Mouse (Mus musculus): Measurements from ENCODE around the gene Gm28038. TPM values are rescaled to one million over a fixed set of nuclear protein-coding genes. Genes with fewer than 3 reads are reported as not detected.

The Gm28038 gene
- polyA plus RNA-seq, 1 experiment, result not detected

- 85% methylated on average over 4 of the region's 4 CpGs for WGBS
- DNase-seq, result no peak
- H3K4me3 ChIP-seq (replicated peaks; ENCODE audit: extremely low read depth, low read depth, low read length), result no peak overlapping the region
- TF ChIP-seq CTCF (IDR thresholded peaks at IDR 0.05; ENCODE audit: insufficient read depth, low read length) (no peak), POLR2A (IDR thresholded peaks at IDR 0.05; ENCODE audit: borderline replicate concordance, extremely low read depth, low read depth, low read length) (no peak)
- peaks cover 40% of the 10 kb centered on the region for H3K4me1 ChIP-seq (ENCODE audit: control insufficient read depth, insufficient read depth, low read length)
Measured at GRCm38 (mm10) chr2:30243391-30243790, 37.5 kb upstream of the Gm28038 start.

- 53% methylated on average over 7 of the region's 7 CpGs for WGBS
- no peak for DNase-seq
- H3K4me1 ChIP-seq (ENCODE audit: control insufficient read depth, insufficient read depth, low read length), result peaks cover 30% of the 10 kb centered on the region
- TF ChIP-seq CTCF (IDR thresholded peaks at IDR 0.05; ENCODE audit: insufficient read depth, low read length) (no peak), POLR2A (IDR thresholded peaks at IDR 0.05; ENCODE audit: borderline replicate concordance, extremely low read depth, low read depth, low read length) (no peak)
- no peak overlapping the region for H3K4me3 ChIP-seq (replicated peaks; ENCODE audit: extremely low read depth, low read depth, low read length)
Measured at GRCm38 (mm10) chr2:30244595-30245178, 36.2 kb upstream of the Gm28038 start.

- WGBS, result 93% methylated on average over 5 of the region's 5 CpGs
- peaks cover 28% of the 10 kb centered on the region for H3K4me1 ChIP-seq (ENCODE audit: control insufficient read depth, insufficient read depth, low read length)
- DNase-seq, result no peak
- no peak overlapping the region for H3K4me3 ChIP-seq (replicated peaks; ENCODE audit: extremely low read depth, low read depth, low read length)
- TF ChIP-seq POLR2A (IDR thresholded peaks at IDR 0.05; ENCODE audit: borderline replicate concordance, extremely low read depth, low read depth, low read length) (no peak), CTCF (IDR thresholded peaks at IDR 0.05; ENCODE audit: insufficient read depth, low read length) (no peak)
Measured at GRCm38 (mm10) chr2:30247036-30247435, 33.8 kb upstream of the Gm28038 start.

- TF ChIP-seq CTCF (IDR thresholded peaks at IDR 0.05; ENCODE audit: insufficient read depth, low read length) (no peak), POLR2A (IDR thresholded peaks at IDR 0.05; ENCODE audit: borderline replicate concordance, extremely low read depth, low read depth, low read length) (no peak)
- H3K4me3 ChIP-seq (replicated peaks; ENCODE audit: extremely low read depth, low read depth, low read length), result no peak overlapping the region
- DNase-seq, result no peak
- WGBS, result 47% methylated on average over 4 of the region's 4 CpGs
- peaks cover 31% of the 10 kb centered on the region for H3K4me1 ChIP-seq (ENCODE audit: control insufficient read depth, insufficient read depth, low read length)
Measured at GRCm38 (mm10) chr2:30247681-30248080, 33.2 kb upstream of the Gm28038 start.

GRCm38 (mm10) chr2:30249182-30249581, 31.7 kb upstream of the Gm28038 start:
- Histone ChIP-seq H3K4me1 (ENCODE audit: control insufficient read depth, insufficient read depth, low read length) (peaks cover 30% of the 10 kb centered on the region), H3K4me3 (replicated peaks; ENCODE audit: extremely low read depth, low read depth, low read length) (no peak overlapping the region)
- TF ChIP-seq POLR2A (IDR thresholded peaks at IDR 0.05; ENCODE audit: borderline replicate concordance, extremely low read depth, low read depth, low read length) (no peak), CTCF (IDR thresholded peaks at IDR 0.05; ENCODE audit: insufficient read depth, low read length) (no peak)
- 83% methylated on average over 3 of the region's 3 CpGs for WGBS
- no peak for DNase-seq

GRCm38 (mm10) chr2:30250166-30251128, 30.4 kb upstream of the Gm28038 start:
- no peak for TF ChIP-seq CTCF (IDR thresholded peaks at IDR 0.05; ENCODE audit: insufficient read depth, low read length)
- TF ChIP-seq POLR2A (IDR thresholded peaks at IDR 0.05; ENCODE audit: borderline replicate concordance, extremely low read depth, low read depth, low read length), result no peak
- no peak for DNase-seq
- 64% methylated on average over 10 of the region's 10 CpGs for WGBS

GRCm38 (mm10) chr2:30251417-30252104, 29.3 kb upstream of the Gm28038 start:
- no peak for DNase-seq
- no peak overlapping the region for H3K4me3 ChIP-seq (replicated peaks; ENCODE audit: extremely low read depth, low read depth, low read length)
- peaks cover 22% of the 10 kb centered on the region for H3K4me1 ChIP-seq (ENCODE audit: control insufficient read depth, insufficient read depth, low read length)
- 43% methylated on average over 5 of the region's 5 CpGs for WGBS
- TF ChIP-seq CTCF (IDR thresholded peaks at IDR 0.05; ENCODE audit: insufficient read depth, low read length) (no peak), POLR2A (IDR thresholded peaks at IDR 0.05; ENCODE audit: borderline replicate concordance, extremely low read depth, low read depth, low read length) (no peak)

More at GRCm38 (mm10) chr2:30250166-30251128, 30.4 kb upstream of the Gm28038 start:
- H3K4me3 ChIP-seq (replicated peaks; ENCODE audit: extremely low read depth, low read depth, low read length), result no peak overlapping the region
- H3K4me1 ChIP-seq (ENCODE audit: control insufficient read depth, insufficient read depth, low read length), result peaks cover 30% of the 10 kb centered on the region

- WGBS, result 65% methylated on average over 3 of the region's 3 CpGs
- no peak for TF ChIP-seq CTCF (IDR thresholded peaks at IDR 0.05; ENCODE audit: insufficient read depth, low read length)
- no peak for TF ChIP-seq POLR2A (IDR thresholded peaks at IDR 0.05; ENCODE audit: borderline replicate concordance, extremely low read depth, low read depth, low read length)
- H3K4me3 ChIP-seq (replicated peaks; ENCODE audit: extremely low read depth, low read depth, low read length), result no peak overlapping the region
- H3K4me1 ChIP-seq (ENCODE audit: control insufficient read depth, insufficient read depth, low read length), result peaks cover 20% of the 10 kb centered on the region
- no peak for DNase-seq
Measured at GRCm38 (mm10) chr2:30252521-30252920, 28.3 kb upstream of the Gm28038 start.

- H3K4me3 ChIP-seq (replicated peaks; ENCODE audit: extremely low read depth, low read depth, low read length), result no peak overlapping the region
- WGBS, result 44% methylated on average over 5 of the region's 5 CpGs
- TF ChIP-seq CTCF (IDR thresholded peaks at IDR 0.05; ENCODE audit: insufficient read depth, low read length), result no peak
- no peak for TF ChIP-seq POLR2A (IDR thresholded peaks at IDR 0.05; ENCODE audit: borderline replicate concordance, extremely low read depth, low read depth, low read length)
- no peak for DNase-seq
- H3K4me1 ChIP-seq (ENCODE audit: control insufficient read depth, insufficient read depth, low read length), result peaks cover 25% of the 10 kb centered on the region
Measured at GRCm38 (mm10) chr2:30253809-30254208, 27.0 kb upstream of the Gm28038 start.
